Mouse (Mus musculus): ENCODE data around the gene Bmper. TPM values are rescaled to one million over a fixed set of nuclear protein-coding genes. Genes with fewer than 3 reads are reported as not detected.

Gene Bmper
- polyA plus RNA-seq, 1 experiment from 2014 or later: 30.6 TPM

GRCm38 (mm10) chr9:23250026-23250425 is 27.1 kb downstream of the Bmper start:
- H3K4me3 ChIP-seq (ENCODE audit: low read length): no peak overlapping the region
- H3K9ac ChIP-seq (ENCODE audit: low read length): no peak overlapping the region
- H3K9me3 ChIP-seq (ENCODE audit: control insufficient read depth, low read length): no peaks in the 10 kb centered on the region
- no peak overlapping the region for H3K27ac ChIP-seq (ENCODE audit: low read length)
- no peaks in the 10 kb centered on the region for H3K27me3 ChIP-seq (ENCODE audit: control insufficient read depth, insufficient read depth, low read depth, low read length)
- ATAC-seq (ENCODE audit: low read depth): peak; percentile 83
- no peak overlapping the region for H3K4me2 ChIP-seq (ENCODE audit: low read depth, low read length)
- WGBS: 4% methylated on average over 5 of the region's 5 CpGs
- no peaks in the 10 kb centered on the region for H3K36me3 ChIP-seq (ENCODE audit: control insufficient read depth, insufficient read depth, low read length)
- H3K4me1 ChIP-seq (replicated peaks; ENCODE audit: control insufficient read depth, insufficient read depth, low read length): peaks cover 14% of the 10 kb centered on the region

DNA sequence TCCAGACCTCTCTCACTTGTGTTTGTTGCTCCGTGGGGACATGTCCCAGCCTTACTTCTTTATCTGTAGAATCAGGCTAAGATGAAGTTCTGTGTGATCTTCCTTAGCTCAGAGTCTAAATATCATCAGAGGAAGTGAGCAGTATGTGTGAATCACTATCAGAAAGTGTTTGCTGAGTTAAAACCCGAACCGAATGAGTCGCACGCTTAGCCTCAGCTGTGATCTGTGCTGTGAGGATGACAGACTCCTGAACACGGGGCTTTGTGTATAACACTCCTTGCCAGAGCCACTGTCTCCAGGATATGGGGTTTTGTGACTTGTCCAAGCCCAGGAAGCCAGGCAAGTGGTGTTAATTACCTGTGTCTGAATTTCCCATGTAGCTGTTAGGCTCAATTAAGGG is 28.1 kb downstream of the Bmper start:
- Histone ChIP-seq H3K9me3 (ENCODE audit: control insufficient read depth, low read length) (no peaks in the 10 kb centered on the region), H3K27me3 (ENCODE audit: control insufficient read depth, insufficient read depth, low read depth, low read length) (no peaks in the 10 kb centered on the region), H3K9ac (ENCODE audit: low read length) (no peak overlapping the region), H3K36me3 (ENCODE audit: control insufficient read depth, insufficient read depth, low read length) (no peaks in the 10 kb centered on the region), H3K4me1 (replicated peaks; ENCODE audit: control insufficient read depth, insufficient read depth, low read length) (peaks cover 14% of the 10 kb centered on the region), H3K27ac (ENCODE audit: low read length) (no peak overlapping the region), H3K4me3 (ENCODE audit: low read length) (no peak overlapping the region), H3K4me2 (ENCODE audit: low read depth, low read length) (no peak overlapping the region)
- ATAC-seq (ENCODE audit: low read depth): no peak
- WGBS: 73% methylated on average over 6 of the region's 6 CpGs

GRCm38 (mm10) chr9:23253624-23254023 is 30.7 kb downstream of the Bmper start:
- no peak overlapping the region for H3K9ac ChIP-seq (ENCODE audit: low read length)
- no peak for ATAC-seq (ENCODE audit: low read depth)
- peaks cover 14% of the 10 kb centered on the region for H3K4me1 ChIP-seq (replicated peaks; ENCODE audit: control insufficient read depth, insufficient read depth, low read length)
- H3K9me3 ChIP-seq (ENCODE audit: control insufficient read depth, low read length): no peaks in the 10 kb centered on the region
- no peak overlapping the region for H3K4me3 ChIP-seq (ENCODE audit: low read length)
- no peak overlapping the region for H3K4me2 ChIP-seq (ENCODE audit: low read depth, low read length)
- H3K27ac ChIP-seq (ENCODE audit: low read length): no peak overlapping the region
- 77% methylated on average over 6 of the region's 6 CpGs for WGBS
- no peaks in the 10 kb centered on the region; the same call in 1 of the 2 replicates for H3K36me3 ChIP-seq (ENCODE audit: control insufficient read depth, insufficient read depth, low read length)
- no peaks in the 10 kb centered on the region for H3K27me3 ChIP-seq (ENCODE audit: control insufficient read depth, insufficient read depth, low read depth, low read length)

DNA sequence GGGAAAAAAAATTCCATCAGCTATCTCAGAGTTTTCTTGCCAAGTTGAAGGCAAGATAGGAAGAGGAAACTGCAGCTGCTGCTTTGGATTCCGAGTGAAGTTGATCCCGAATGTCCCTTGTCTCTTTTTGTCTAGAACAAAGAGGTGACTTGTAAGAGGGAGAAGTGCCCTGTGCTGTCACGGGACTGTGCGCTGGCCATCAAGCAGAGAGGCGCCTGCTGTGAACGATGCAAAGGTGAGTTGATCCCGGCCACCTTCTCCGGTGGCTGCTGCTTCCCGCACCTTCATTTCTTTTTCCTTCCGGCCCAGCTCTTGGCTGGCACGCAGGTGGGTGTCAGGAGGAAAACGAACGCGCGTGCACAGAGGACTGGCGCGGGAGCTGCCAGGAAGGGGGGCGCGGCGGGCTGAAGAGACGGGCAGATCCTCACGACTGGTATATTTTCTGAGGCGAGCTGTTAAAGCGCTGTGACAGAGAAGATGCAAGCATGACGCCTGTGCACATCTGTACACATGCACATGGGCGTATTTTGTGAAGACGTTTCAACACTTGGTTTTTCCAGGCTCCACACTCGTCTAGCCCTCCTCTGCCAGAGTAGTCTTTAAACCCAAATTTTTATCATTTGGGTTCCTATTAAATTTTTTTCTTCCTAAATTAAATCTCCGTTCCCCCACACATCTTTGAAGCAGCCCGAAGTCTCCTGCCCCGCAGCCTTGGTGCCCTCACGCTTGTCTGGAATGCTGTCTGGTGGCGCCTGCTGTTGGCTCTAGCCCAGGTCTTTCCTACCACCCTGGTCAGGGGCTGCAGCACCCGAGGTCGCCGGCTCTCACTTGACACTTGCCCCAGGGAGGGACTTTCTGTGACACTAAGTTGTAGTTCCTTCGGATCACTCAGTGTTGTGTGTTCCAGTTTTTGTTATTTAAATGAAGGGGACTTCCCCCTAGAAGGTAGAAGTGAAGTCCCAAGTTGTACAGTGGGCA is 31.6 kb downstream of the Bmper start:
- Histone ChIP-seq H3K4me1 (replicated peaks; ENCODE audit: control insufficient read depth, insufficient read depth, low read length) (peaks cover 14% of the 10 kb centered on the region), H3K4me3 (ENCODE audit: low read length) (peak overlapping the region; percentile 37), H3K9me3 (ENCODE audit: control insufficient read depth, low read length) (no peaks in the 10 kb centered on the region), H3K27me3 (ENCODE audit: control insufficient read depth, insufficient read depth, low read depth, low read length) (no peaks in the 10 kb centered on the region), H3K27ac (ENCODE audit: low read length) (no peak overlapping the region), H3K9ac (ENCODE audit: low read length) (peak overlapping the region; percentile 47; the same call in 1 of the 2 replicates), H3K4me2 (ENCODE audit: low read depth, low read length) (peak overlapping the region; percentile 61), H3K36me3 (ENCODE audit: control insufficient read depth, insufficient read depth, low read length) (no peaks in the 10 kb centered on the region; the same call in 1 of the 2 replicates)
- WGBS: 35% methylated on average over 37 of the region's 37 CpGs
- no peak for ATAC-seq (ENCODE audit: low read depth)

- 81% methylated on average over 2 of the region's 2 CpGs for WGBS
- H3K27ac ChIP-seq (ENCODE audit: low read length): no peak overlapping the region
- H3K9me3 ChIP-seq (ENCODE audit: control insufficient read depth, low read length): no peaks in the 10 kb centered on the region
- H3K4me2 ChIP-seq (ENCODE audit: low read depth, low read length): no peak overlapping the region
- no peak for ATAC-seq (ENCODE audit: low read depth)
- peaks cover 9% of the 10 kb centered on the region for H3K4me1 ChIP-seq (replicated peaks; ENCODE audit: control insufficient read depth, insufficient read depth, low read length)
- H3K36me3 ChIP-seq (ENCODE audit: control insufficient read depth, insufficient read depth, low read length): no peaks in the 10 kb centered on the region; the same call in 1 of the 2 replicates
- H3K9ac ChIP-seq (ENCODE audit: low read length): no peak overlapping the region
- H3K4me3 ChIP-seq (ENCODE audit: low read length): no peak overlapping the region
- H3K27me3 ChIP-seq (ENCODE audit: control insufficient read depth, insufficient read depth, low read depth, low read length): no peaks in the 10 kb centered on the region
Measured at GRCm38 (mm10) chr9:23255841-23256240, 33.0 kb downstream of the Bmper start.

GRCm38 (mm10) chr9:23256576-23256975 is 33.7 kb downstream of the Bmper start:
- H3K9ac ChIP-seq (ENCODE audit: low read length): no peak overlapping the region
- H3K27ac ChIP-seq (ENCODE audit: low read length): no peak overlapping the region
- H3K36me3 ChIP-seq (ENCODE audit: control insufficient read depth, insufficient read depth, low read length): no peaks in the 10 kb centered on the region; the same call in 1 of the 2 replicates
- 86% methylated on average over 2 of the region's 2 CpGs for WGBS
- H3K4me2 ChIP-seq (ENCODE audit: low read depth, low read length): no peak overlapping the region
- ATAC-seq (ENCODE audit: low read depth): no peak
- H3K9me3 ChIP-seq (ENCODE audit: control insufficient read depth, low read length): no peaks in the 10 kb centered on the region
- no peaks in the 10 kb centered on the region for H3K27me3 ChIP-seq (ENCODE audit: control insufficient read depth, insufficient read depth, low read depth, low read length)
- H3K4me3 ChIP-seq (ENCODE audit: low read length): no peak overlapping the region
- H3K4me1 ChIP-seq (replicated peaks; ENCODE audit: control insufficient read depth, insufficient read depth, low read length): peaks cover 9% of the 10 kb centered on the region

DNA sequence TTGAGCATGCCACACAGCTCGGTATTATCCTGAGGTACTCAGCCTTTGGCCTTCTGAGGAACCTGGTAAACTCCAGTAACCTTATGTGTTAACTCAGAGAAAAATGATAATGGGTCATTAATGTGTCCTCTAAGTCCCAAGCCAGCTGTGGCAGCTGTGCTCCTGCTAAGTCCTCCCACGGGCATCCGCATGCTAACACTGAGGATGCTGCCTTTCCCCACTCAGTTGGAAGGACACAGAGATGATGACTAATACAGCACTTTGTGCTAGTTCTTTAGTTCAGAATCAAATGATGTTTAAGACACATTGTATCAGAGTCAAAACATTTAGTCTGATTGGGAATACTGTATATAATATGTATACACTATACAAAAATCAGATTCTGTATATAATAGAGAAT is 39.0 kb downstream of the Bmper start:
- no peak overlapping the region for H3K4me2 ChIP-seq (ENCODE audit: low read depth, low read length)
- H3K36me3 ChIP-seq (ENCODE audit: control insufficient read depth, insufficient read depth, low read length): no peaks in the 10 kb centered on the region; the same call in 1 of the 2 replicates
- H3K9me3 ChIP-seq (ENCODE audit: control insufficient read depth, low read length): no peaks in the 10 kb centered on the region
- ATAC-seq (ENCODE audit: low read depth): no peak
- H3K27me3 ChIP-seq (ENCODE audit: control insufficient read depth, insufficient read depth, low read depth, low read length): no peaks in the 10 kb centered on the region
- no peaks in the 10 kb centered on the region for H3K4me1 ChIP-seq (replicated peaks; ENCODE audit: control insufficient read depth, insufficient read depth, low read length)
- H3K4me3 ChIP-seq (ENCODE audit: low read length): no peak overlapping the region
- no peak overlapping the region for H3K9ac ChIP-seq (ENCODE audit: low read length)
- H3K27ac ChIP-seq (ENCODE audit: low read length): no peak overlapping the region
- WGBS: 90% methylated on average over 3 of the region's 3 CpGs

DNA sequence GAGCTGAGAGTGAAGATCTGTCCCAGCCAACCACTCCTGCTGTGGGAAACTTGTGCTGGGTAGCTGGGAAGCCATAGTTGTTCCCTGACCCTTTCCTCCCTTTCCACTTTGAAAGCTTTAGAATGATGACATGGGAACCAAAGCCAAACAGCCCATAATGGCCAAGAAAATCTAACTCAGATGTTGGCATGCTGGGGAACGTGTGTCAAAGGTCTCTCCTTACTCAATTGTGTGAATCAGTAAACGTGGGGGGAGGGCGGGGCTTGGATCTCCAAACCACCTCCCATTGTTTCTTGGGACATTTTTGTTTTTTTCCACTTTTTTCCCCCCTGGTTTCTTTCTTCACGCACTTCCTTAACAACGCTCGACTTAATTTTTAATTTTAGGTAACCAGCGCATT is 40.0 kb downstream of the Bmper start:
- no peak overlapping the region for H3K4me2 ChIP-seq (ENCODE audit: low read depth, low read length)
- no peak overlapping the region for H3K27ac ChIP-seq (ENCODE audit: low read length)
- 75% methylated on average over 7 of the region's 7 CpGs for WGBS
- no peak for ATAC-seq (ENCODE audit: low read depth)
- no peaks in the 10 kb centered on the region for H3K27me3 ChIP-seq (ENCODE audit: control insufficient read depth, insufficient read depth, low read depth, low read length)
- no peaks in the 10 kb centered on the region; the same call in 1 of the 2 replicates for H3K36me3 ChIP-seq (ENCODE audit: control insufficient read depth, insufficient read depth, low read length)
- H3K4me1 ChIP-seq (replicated peaks; ENCODE audit: control insufficient read depth, insufficient read depth, low read length): no peaks in the 10 kb centered on the region
- no peak overlapping the region for H3K9ac ChIP-seq (ENCODE audit: low read length)
- no peaks in the 10 kb centered on the region for H3K9me3 ChIP-seq (ENCODE audit: control insufficient read depth, low read length)
- H3K4me3 ChIP-seq (ENCODE audit: low read length): no peak overlapping the region

- WGBS: 78% methylated on average over 4 of the region's 4 CpGs
- Histone ChIP-seq H3K27me3 (ENCODE audit: control insufficient read depth, insufficient read depth, low read depth, low read length) (no peaks in the 10 kb centered on the region), H3K9ac (ENCODE audit: low read length) (no peak overlapping the region), H3K4me1 (replicated peaks; ENCODE audit: control insufficient read depth, insufficient read depth, low read length) (no peaks in the 10 kb centered on the region), H3K4me2 (ENCODE audit: low read depth, low read length) (no peak overlapping the region), H3K27ac (ENCODE audit: low read length) (no peak overlapping the region), H3K36me3 (ENCODE audit: control insufficient read depth, insufficient read depth, low read length) (no peaks in the 10 kb centered on the region), H3K9me3 (ENCODE audit: control insufficient read depth, low read length) (no peaks in the 10 kb centered on the region), H3K4me3 (ENCODE audit: low read length) (no peak overlapping the region)
- no peak for ATAC-seq (ENCODE audit: low read depth)
Measured at GRCm38 (mm10) chr9:23264471-23264870, 41.6 kb downstream of the Bmper start.

Data from lung, embryonic 16.5 days (tissue).